Mouse (Mus musculus): ENCODE results near the gene Mapk3. TPM values are rescaled to one million over a fixed set of nuclear protein-coding genes. Genes with fewer than 3 reads are reported as not detected.
A peak's percentile ranks its signal among the peaks of the same experiment; 100 is the strongest.
"Not testable (repeated sequence)": the region's sequence is repeated elsewhere in the genome, so short reads cannot be mapped to it uniquely, and the experiment has no call there.

The Mapk3 gene
- polyA plus RNA-seq, 1 experiment from 2014 or later, result 75.3 TPM

GRCm38 (mm10) chr7:126777476-126777875, 18.1 kb downstream of the Mapk3 start:
- H3K4me2 ChIP-seq, result peak overlapping the region; percentile 97
- 52% methylated on average over 10 of the region's 10 CpGs for WGBS
- H3K9me3 ChIP-seq (replicated peaks), result no peaks in the 10 kb centered on the region
- H3K36me3 ChIP-seq (ENCODE audit: poor library complexity, severe bottlenecking), result peaks cover 17% of the 10 kb centered on the region
- H3K27me3 ChIP-seq, result no peaks in the 10 kb centered on the region
- H3K4me1 ChIP-seq, result peaks cover 55% of the 10 kb centered on the region
- H3K9ac ChIP-seq, result peak overlapping the region; percentile 93
- no peak for ATAC-seq
- H3K4me3 ChIP-seq, result peak overlapping the region; percentile 81
- H3K27ac ChIP-seq, result peak overlapping the region; percentile 79

- H3K4me3 ChIP-seq, result peak overlapping the region; percentile 81; the same call in 1 of the 2 replicates
These were observed 18.7 kb downstream of the Mapk3 start for GRCm38 (mm10) chr7:126778147-126778546.

GRCm38 (mm10) chr7:126779101-126779500, 19.7 kb downstream of the Mapk3 start:
- not testable (repeated sequence) for H3K4me2 ChIP-seq; H3K27me3 ChIP-seq; ATAC-seq; H3K9me3 ChIP-seq (replicated peaks); H3K9ac ChIP-seq; H3K4me3 ChIP-seq
- Histone ChIP-seq H3K36me3 (ENCODE audit: poor library complexity, severe bottlenecking) (peaks cover 15% of the 10 kb centered on the region), H3K4me1 (peaks cover 55% of the 10 kb centered on the region), H3K27ac (0 out of 2 replicates have a peak overlapping the region, but pooled peaks have one; percentile 5)
- WGBS, result 92% methylated on average over 7 of the region's 7 CpGs

More at GRCm38 (mm10) chr7:126778147-126778546, 18.7 kb downstream of the Mapk3 start:
- Histone ChIP-seq H3K4me1 (peaks cover 55% of the 10 kb centered on the region), H3K4me2 (peak overlapping the region; percentile 97), H3K27ac (peak overlapping the region; percentile 79; the same call in 1 of the 2 replicates), H3K36me3 (ENCODE audit: poor library complexity, severe bottlenecking) (peaks cover 16% of the 10 kb centered on the region), H3K9me3 (replicated peaks) (no peaks in the 10 kb centered on the region), H3K9ac (peak overlapping the region; percentile 93; the same call in 1 of the 2 replicates), H3K27me3 (no peaks in the 10 kb centered on the region)
- 84% methylated on average over 3 of the region's 3 CpGs for WGBS
- ATAC-seq, result no peak

- ATAC-seq, result peak; percentile 77
- Histone ChIP-seq H3K4me3 (peak overlapping the region; percentile 45), H3K27me3 (no peaks in the 10 kb centered on the region), H3K9me3 (replicated peaks) (no peaks in the 10 kb centered on the region), H3K36me3 (ENCODE audit: poor library complexity, severe bottlenecking) (peaks cover 27% of the 10 kb centered on the region), H3K9ac (peak overlapping the region; percentile 71), H3K27ac (peak overlapping the region; percentile 85), H3K4me1 (peaks cover 55% of the 10 kb centered on the region), H3K4me2 (peak overlapping the region; percentile 92)
- WGBS, result under 1% methylated on average over 21 of the region's 21 CpGs
These were observed 20.9 kb downstream of the Mapk3 start for GRCm38 (mm10) chr7:126779983-126780970.

GRCm38 (mm10) chr7:126780971-126781635, 21.7 kb downstream of the Mapk3 start, which contains the start of gene Tbx6:
TSS of gene Tbx6 (plus strand) at chr7:126781483.
- Histone ChIP-seq H3K4me2 (peak within 1 kb of the TSS; percentile 92), H3K27ac (peak within 1 kb of the TSS; percentile 85), H3K9ac (peak within 1 kb of the TSS; percentile 71), H3K27me3 (no peaks in the 10 kb centered on the region), H3K9me3 (replicated peaks) (no peaks in the 10 kb centered on the region), H3K4me3 (peak within 1 kb of the TSS; percentile 45), H3K4me1 (peaks cover 49% of the 10 kb centered on the region), H3K36me3 (ENCODE audit: poor library complexity, severe bottlenecking) (peaks cover 34% of the 10 kb centered on the region)
- 6% methylated on average over 22 of the region's 22 CpGs for WGBS
- ATAC-seq, result no peak

GRCm38 (mm10) chr7:126781661-126782370, 22.4 kb downstream of the Mapk3 start:
- no peak overlapping the region for H3K9ac ChIP-seq
- H3K4me2 ChIP-seq, result peak overlapping the region; percentile 92
- no peaks in the 10 kb centered on the region for H3K9me3 ChIP-seq (replicated peaks)
- peaks cover 44% of the 10 kb centered on the region for H3K4me1 ChIP-seq
- H3K4me3 ChIP-seq, result peak overlapping the region; percentile 45; the same call in 1 of the 2 replicates
- peak overlapping the region; percentile 7; the same call in 1 of the 2 replicates for H3K27ac ChIP-seq
- peaks cover 41% of the 10 kb centered on the region for H3K36me3 ChIP-seq (ENCODE audit: poor library complexity, severe bottlenecking)
- no peak for ATAC-seq
- 47% methylated on average over 11 of the region's 11 CpGs for WGBS
- H3K27me3 ChIP-seq, result no peaks in the 10 kb centered on the region

- Histone ChIP-seq H3K36me3 (ENCODE audit: poor library complexity, severe bottlenecking) (peaks cover 50% of the 10 kb centered on the region), H3K9me3 (replicated peaks) (no peaks in the 10 kb centered on the region), H3K27ac (no peak overlapping the region), H3K4me3 (no peak overlapping the region), H3K9ac (no peak overlapping the region), H3K4me2 (no peak overlapping the region), H3K4me1 (peaks cover 37% of the 10 kb centered on the region), H3K27me3 (no peaks in the 10 kb centered on the region)
- no peak for ATAC-seq
- WGBS, result 85% methylated on average over 13 of the region's 13 CpGs
These were observed 23.3 kb downstream of the Mapk3 start for GRCm38 (mm10) chr7:126782693-126783092.

GRCm38 (mm10) chr7:126784469-126784868, 25.1 kb downstream of the Mapk3 start:
- 90% methylated on average over 7 of the region's 7 CpGs for WGBS
- Histone ChIP-seq H3K4me3 (no peak overlapping the region), H3K4me2 (no peak overlapping the region), H3K36me3 (ENCODE audit: poor library complexity, severe bottlenecking) (peaks cover 58% of the 10 kb centered on the region), H3K9me3 (replicated peaks) (no peaks in the 10 kb centered on the region), H3K27me3 (no peaks in the 10 kb centered on the region), H3K4me1 (peaks cover 20% of the 10 kb centered on the region), H3K27ac (no peak overlapping the region), H3K9ac (no peak overlapping the region)
- ATAC-seq, result no peak

GRCm38 (mm10) chr7:126785056-126785455, 25.7 kb downstream of the Mapk3 start:
- Histone ChIP-seq H3K27me3 (no peaks in the 10 kb centered on the region), H3K9ac (no peak overlapping the region), H3K27ac (no peak overlapping the region), H3K4me1 (peaks cover 17% of the 10 kb centered on the region), H3K4me3 (no peak overlapping the region), H3K4me2 (no peak overlapping the region), H3K9me3 (replicated peaks) (no peaks in the 10 kb centered on the region), H3K36me3 (ENCODE audit: poor library complexity, severe bottlenecking) (peaks cover 64% of the 10 kb centered on the region)
- WGBS, result 84% methylated on average over 4 of the region's 4 CpGs
- no peak for ATAC-seq

- Histone ChIP-seq H3K9me3 (replicated peaks) (no peaks in the 10 kb centered on the region), H3K27ac (no peak overlapping the region), H3K4me1 (peaks cover 19% of the 10 kb centered on the region), H3K36me3 (ENCODE audit: poor library complexity, severe bottlenecking) (peaks cover 68% of the 10 kb centered on the region), H3K27me3 (no peaks in the 10 kb centered on the region), H3K4me3 (no peak overlapping the region), H3K9ac (no peak overlapping the region), H3K4me2 (no peak overlapping the region)
- no peak for ATAC-seq
- WGBS, result 91% methylated on average over 14 of the region's 14 CpGs
These were observed 26.7 kb downstream of the Mapk3 start for GRCm38 (mm10) chr7:126786142-126786541.

GRCm38 (mm10) chr7:126789141-126789540, 29.7 kb downstream of the Mapk3 start:
- Histone ChIP-seq H3K36me3 (ENCODE audit: poor library complexity, severe bottlenecking) (peaks cover 65% of the 10 kb centered on the region), H3K27me3 (no peaks in the 10 kb centered on the region), H3K4me2 (no peak overlapping the region), H3K4me1 (peaks cover 27% of the 10 kb centered on the region), H3K9me3 (replicated peaks) (no peaks in the 10 kb centered on the region), H3K9ac (no peak overlapping the region), H3K4me3 (no peak overlapping the region), H3K27ac (no peak overlapping the region)
- 95% methylated on average over 4 of the region's 4 CpGs for WGBS
- ATAC-seq, result no peak

Data from forebrain, embryonic 13.5 days (tissue).